Mouse (Mus musculus) intestine, embryonic 16.5 days (tissue): Measurements from ENCODE around the gene Gpr180. TPM values are rescaled to one million over a fixed set of nuclear protein-coding genes. Genes with fewer than 3 reads are reported as not detected.

ENCODE experiments used
- ATAC-seq: fragments of 200-750 bp; cut with Nextera tagmentation; 2 replicates; pipeline ENCODE4 v1.8.0; 2017; ENCODE audit warnings: moderate TSS enrichment, moderate library complexity
- H3K27ac ChIP-seq: fragments of 300-500 bp; sonication (generic); 2 replicates; pipeline ENCODE4 v1.5.1; 2014; ENCODE audit warnings: mild to moderate bottlenecking, low read length
- H3K27me3 ChIP-seq: fragments of 300-500 bp; sonication (generic); replicated peaks from 2 replicates; pipeline ENCODE4 v1.6.1; 2014; ENCODE audit warnings: low read length, control low read depth, mixed read lengths; ENCODE audit not compliant: control insufficient read depth, insufficient read depth
- H3K36me3 ChIP-seq: fragments of 300-500 bp; sonication (generic); 2 replicates; pipeline ENCODE4 v1.6.1; 2014; ENCODE audit warnings: low read length, control low read depth; ENCODE audit not compliant: control insufficient read depth, insufficient read depth
- H3K4me1 ChIP-seq: fragments of 300-500 bp; sonication (generic); 2 replicates; pipeline ENCODE4 v1.6.1; 2014; ENCODE audit warnings: low read length, control low read depth, mixed read lengths; ENCODE audit not compliant: control insufficient read depth, insufficient read depth
- H3K4me2 ChIP-seq: fragments of 300-500 bp; sonication (generic); 2 replicates; pipeline ENCODE4 v1.6.1; 2014; ENCODE audit warnings: low read depth, low read length, control low read depth
- H3K4me3 ChIP-seq: fragments of 300-500 bp; sonication (generic); 2 replicates; pipeline ENCODE4 v1.5.1; 2014; ENCODE audit warnings: mild to moderate bottlenecking, low read length
- H3K9ac ChIP-seq: fragments of 300-500 bp; sonication (generic); 2 replicates; pipeline ENCODE4 v1.6.1; 2014; ENCODE audit warnings: low read depth, low read length
- H3K9me3 ChIP-seq: fragments of 300-500 bp; sonication (generic); 2 replicates; pipeline ENCODE4 v1.6.1; 2016; ENCODE audit warnings: low read length, control low read depth; ENCODE audit not compliant: control insufficient read depth
- WGBS: fragments of 180-500 bp; shearing (Covaris S2); extraction: QIAGEN DNeasy Blood & Tissue Kit; methylation state at CpG from one replicate; pipeline ENCODE4 v1.1.7; 2014; 5-methylcytosine and 5-hydroxymethylcytosine counted together
- polyA plus RNA-seq: library from polyadenylated mRNA; unstranded; fragments of >200 nt; fragmentation: Nextera tagmentation; extraction: Ambion mirVana; gene quantifications from 2 replicates; pipeline ENCODE4 v1.2.1, GENCODE M21; 2015

The Gpr180 gene
- polyA plus RNA-seq, 1 experiment from 2014 or later, result 43.1 TPM

DNA sequence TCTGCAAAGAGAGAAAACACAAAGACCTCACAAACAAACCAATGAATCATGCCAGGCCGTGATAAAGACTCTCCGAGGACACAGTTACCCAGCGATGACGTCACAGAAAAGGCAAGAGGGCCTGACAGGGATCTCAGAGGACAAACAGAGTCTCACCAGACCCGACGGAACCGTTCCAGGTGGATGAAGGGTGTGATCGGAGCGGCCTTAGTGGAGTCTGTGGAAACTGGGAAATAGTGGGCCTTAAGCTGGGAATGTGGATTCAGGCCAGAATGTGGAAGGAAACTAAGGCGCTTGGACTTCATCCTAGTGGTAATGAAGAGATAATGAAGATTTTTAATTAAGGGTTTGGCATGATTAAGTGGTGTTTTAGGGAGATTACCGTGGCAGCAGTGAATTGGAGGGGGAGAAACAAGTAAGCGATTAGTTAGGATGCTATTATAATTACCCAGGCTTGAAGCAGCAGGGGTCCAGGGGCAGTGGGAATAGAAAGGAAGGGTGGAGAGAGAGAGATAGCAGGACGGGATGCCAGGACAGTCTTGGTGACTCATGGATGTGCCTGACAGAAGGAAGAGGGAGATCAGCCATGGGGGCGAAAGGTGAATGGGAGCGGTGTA is 75.3 kb downstream of the Gpr180 start:
- no peaks in the 10 kb centered on the region for H3K4me1 ChIP-seq
- no peak overlapping the region for H3K4me3 ChIP-seq
- no peak overlapping the region for H3K27ac ChIP-seq
- WGBS, result 76% methylated on average over 15 of the region's 15 CpGs
- no peaks in the 10 kb centered on the region for H3K9me3 ChIP-seq
- H3K4me2 ChIP-seq, result no peak overlapping the region
- H3K36me3 ChIP-seq, result no peaks in the 10 kb centered on the region
- H3K27me3 ChIP-seq, result 0 out of 2 replicates have a peak, but pooled peaks cover 2% of the 10 kb centered on the region
- ATAC-seq, result no peak
- no peak overlapping the region for H3K9ac ChIP-seq

Other genes starting within 250 kb of the Gpr180 start
- 1.8 TPM in 2 replicates for gene Dct, start 84.9 kb upstream of the Gpr180 start, polyA plus RNA-seq
- gene Tgds, start 4.4 kb upstream of the Gpr180 start, polyA plus RNA-seq, result 31.4 and 31.8 TPM in 2 replicates
- not detected in 2 replicates for gene Sox21, start 99.9 kb downstream of the Gpr180 start, polyA plus RNA-seq
- gene Gm9376, start 129.8 kb downstream of the Gpr180 start, polyA plus RNA-seq, result not detected in 2 replicates